Mouse (Mus musculus): ENCODE data around the gene 4930451I11Rik. TPM values are rescaled to one million over a fixed set of nuclear protein-coding genes. Genes with fewer than 3 reads are reported as not detected.

Gene 4930451I11Rik
- polyA plus RNA-seq, 1 experiment from 2014 or later, result not detected

GRCm38 (mm10) chr7:126789141-126789540 lies 42.3 kb downstream of the 4930451I11Rik start:
- H3K27ac ChIP-seq, result no peak overlapping the region
- peaks cover 17% of the 10 kb centered on the region for H3K4me1 ChIP-seq (replicated peaks)
- ATAC-seq (replicated peaks; ENCODE audit: insufficient number of reproducible peaks, insufficient read depth, low FRiP score, low read depth), result no peak
- no peak overlapping the region for H3K4me3 ChIP-seq
- no peak overlapping the region for H3K9ac ChIP-seq
- H3K27me3 ChIP-seq, result no peaks in the 10 kb centered on the region
- WGBS, result 85% methylated on average over 4 of the region's 4 CpGs
- H3K9me3 ChIP-seq (replicated peaks), result no peaks in the 10 kb centered on the region
- H3K36me3 ChIP-seq, result peaks cover 59% of the 10 kb centered on the region
- H3K4me2 ChIP-seq, result no peak overlapping the region

- H3K4me1 ChIP-seq (replicated peaks), result peaks cover 14% of the 10 kb centered on the region
- H3K4me2 ChIP-seq, result no peak overlapping the region
- H3K27me3 ChIP-seq, result no peaks in the 10 kb centered on the region
- no peaks in the 10 kb centered on the region for H3K9me3 ChIP-seq (replicated peaks)
- WGBS, result 88% methylated on average over 14 of the region's 14 CpGs
- no peak for ATAC-seq (replicated peaks; ENCODE audit: insufficient number of reproducible peaks, insufficient read depth, low FRiP score, low read depth)
- H3K9ac ChIP-seq, result no peak overlapping the region
- no peak overlapping the region for H3K27ac ChIP-seq
- H3K36me3 ChIP-seq, result peaks cover 59% of the 10 kb centered on the region
- H3K4me3 ChIP-seq, result no peak overlapping the region
Observed at GRCm38 (mm10) chr7:126786142-126786541, 45.3 kb downstream of the 4930451I11Rik start.

- H3K27ac ChIP-seq, result no peak overlapping the region
- no peak for ATAC-seq (replicated peaks; ENCODE audit: insufficient number of reproducible peaks, insufficient read depth, low FRiP score, low read depth)
- no peak overlapping the region for H3K9ac ChIP-seq
- H3K36me3 ChIP-seq, result peaks cover 57% of the 10 kb centered on the region
- no peaks in the 10 kb centered on the region for H3K27me3 ChIP-seq
- no peaks in the 10 kb centered on the region for H3K9me3 ChIP-seq (replicated peaks)
- peaks cover 15% of the 10 kb centered on the region for H3K4me1 ChIP-seq (replicated peaks)
- no peak overlapping the region for H3K4me2 ChIP-seq
- H3K4me3 ChIP-seq, result no peak overlapping the region
- WGBS, result 58% methylated on average over 4 of the region's 4 CpGs
Observed at GRCm38 (mm10) chr7:126785056-126785455, 46.4 kb downstream of the 4930451I11Rik start.

- no peak overlapping the region for H3K9ac ChIP-seq
- no peak for ATAC-seq (replicated peaks; ENCODE audit: insufficient number of reproducible peaks, insufficient read depth, low FRiP score, low read depth)
- no peak overlapping the region for H3K27ac ChIP-seq
- H3K4me1 ChIP-seq (replicated peaks), result peaks cover 21% of the 10 kb centered on the region
- H3K9me3 ChIP-seq (replicated peaks), result no peaks in the 10 kb centered on the region
- 80% methylated on average over 7 of the region's 7 CpGs for WGBS
- H3K4me2 ChIP-seq, result no peak overlapping the region
- H3K36me3 ChIP-seq, result peaks cover 52% of the 10 kb centered on the region
- no peak overlapping the region for H3K4me3 ChIP-seq
- no peaks in the 10 kb centered on the region for H3K27me3 ChIP-seq
Observed at GRCm38 (mm10) chr7:126784469-126784868, 47.0 kb downstream of the 4930451I11Rik start.

GRCm38 (mm10) chr7:126782693-126783092 lies 48.7 kb downstream of the 4930451I11Rik start:
- H3K36me3 ChIP-seq, result peaks cover 36% of the 10 kb centered on the region
- 78% methylated on average over 13 of the region's 13 CpGs for WGBS

GRCm38 (mm10) chr7:126781661-126782370 lies 49.6 kb downstream of the 4930451I11Rik start:
- Histone ChIP-seq H3K27me3 (no peaks in the 10 kb centered on the region), H3K4me1 (replicated peaks) (peaks cover 35% of the 10 kb centered on the region), H3K4me2 (peak overlapping the region; percentile 91), H3K36me3 (peaks cover 27% of the 10 kb centered on the region), H3K9me3 (replicated peaks) (no peaks in the 10 kb centered on the region), H3K9ac (peak overlapping the region; percentile 58), H3K27ac (no peak overlapping the region), H3K4me3 (peak overlapping the region; percentile 52; the same call in 1 of the 2 replicates)
- ATAC-seq (replicated peaks; ENCODE audit: insufficient number of reproducible peaks, insufficient read depth, low FRiP score, low read depth), result no peak
- 39% methylated on average over 11 of the region's 11 CpGs for WGBS

More at GRCm38 (mm10) chr7:126782693-126783092, 48.7 kb downstream of the 4930451I11Rik start:
- Histone ChIP-seq H3K27ac (no peak overlapping the region), H3K27me3 (no peaks in the 10 kb centered on the region), H3K9me3 (replicated peaks) (no peaks in the 10 kb centered on the region), H3K4me3 (no peak overlapping the region), H3K4me2 (no peak overlapping the region), H3K4me1 (replicated peaks) (peaks cover 26% of the 10 kb centered on the region), H3K9ac (no peak overlapping the region)
- ATAC-seq (replicated peaks; ENCODE audit: insufficient number of reproducible peaks, insufficient read depth, low FRiP score, low read depth), result no peak

GRCm38 (mm10) chr7:126780971-126781635 lies 50.3 kb downstream of the 4930451I11Rik start, which contains the start of gene Tbx6:
TSS of gene Tbx6 (plus strand) at chr7:126781483.
- Histone ChIP-seq H3K9me3 (replicated peaks) (no peaks in the 10 kb centered on the region), H3K36me3 (peaks cover 20% of the 10 kb centered on the region), H3K4me3 (peak within 1 kb of the TSS; percentile 52), H3K9ac (peak within 1 kb of the TSS; percentile 58), H3K4me1 (replicated peaks) (peaks cover 40% of the 10 kb centered on the region), H3K27me3 (no peaks in the 10 kb centered on the region), H3K27ac (peak within 1 kb of the TSS; percentile 38; the same call in 1 of the 2 replicates), H3K4me2 (peak within 1 kb of the TSS; percentile 91)
- 6% methylated on average over 22 of the region's 22 CpGs for WGBS
- ATAC-seq (replicated peaks; ENCODE audit: insufficient number of reproducible peaks, insufficient read depth, low FRiP score, low read depth), result no peak

Other genes with a start within 250 kb of the 4930451I11Rik start
- 0.34 and 0.81 TPM in 2 replicates for gene Apobr, start 246.7 kb downstream of the 4930451I11Rik start, polyA plus RNA-seq (2015; fragmentation: Nextera tagmentation; extraction: Ambion mirVana)
- 17.6 and 20.7 TPM in 2 replicates for gene Cln3, start 245.8 kb downstream of the 4930451I11Rik start, polyA plus RNA-seq (2015; fragmentation: Nextera tagmentation; extraction: Ambion mirVana)
- gene Il27, start 236.7 kb downstream of the 4930451I11Rik start, polyA plus RNA-seq (2015; fragmentation: Nextera tagmentation; extraction: Ambion mirVana), result 0.13 and 0.23 TPM in 2 replicates
- 14.2 and 19.8 TPM in 2 replicates for gene Nupr1, start 200.8 kb downstream of the 4930451I11Rik start, polyA plus RNA-seq (2015; fragmentation: Nextera tagmentation; extraction: Ambion mirVana)
- 21.0 and 33.5 TPM in 2 replicates for gene Sgf29, start 182.3 kb downstream of the 4930451I11Rik start, polyA plus RNA-seq (2015; fragmentation: Nextera tagmentation; extraction: Ambion mirVana)
- 13.0 and 14.2 TPM in 2 replicates for gene Sult1a1, start 155.2 kb downstream of the 4930451I11Rik start, polyA plus RNA-seq (2015; fragmentation: Nextera tagmentation; extraction: Ambion mirVana)
- 87.6 and 98.0 TPM in 2 replicates for gene Bola2, start 136.2 kb downstream of the 4930451I11Rik start, polyA plus RNA-seq (2015; fragmentation: Nextera tagmentation; extraction: Ambion mirVana)
- gene Slx1b, start 135.9 kb downstream of the 4930451I11Rik start, polyA plus RNA-seq (2015; fragmentation: Nextera tagmentation; extraction: Ambion mirVana), result 6.7 and 7.7 TPM in 2 replicates
- gene Coro1a, start 123.9 kb downstream of the 4930451I11Rik start, polyA plus RNA-seq (2015; fragmentation: Nextera tagmentation; extraction: Ambion mirVana), result 13.5 and 71.8 TPM in 2 replicates
- gene Mapk3, start 72.0 kb downstream of the 4930451I11Rik start, polyA plus RNA-seq (2015; fragmentation: Nextera tagmentation; extraction: Ambion mirVana), result 51.0 and 66.8 TPM in 2 replicates
- 1.2 and 1.3 TPM in 2 replicates for gene Gdpd3, start 65.3 kb downstream of the 4930451I11Rik start, polyA plus RNA-seq (2015; fragmentation: Nextera tagmentation; extraction: Ambion mirVana)
- gene Ypel3, start 54.7 kb downstream of the 4930451I11Rik start, polyA plus RNA-seq (2015; fragmentation: Nextera tagmentation; extraction: Ambion mirVana), result 78.1 and 90.5 TPM in 2 replicates
- 0.34 and 0.41 TPM in 2 replicates for gene Tbx6, start 50.2 kb downstream of the 4930451I11Rik start, polyA plus RNA-seq (2015; fragmentation: Nextera tagmentation; extraction: Ambion mirVana)
- gene Ppp4c, start 39.1 kb downstream of the 4930451I11Rik start, polyA plus RNA-seq (2015; fragmentation: Nextera tagmentation; extraction: Ambion mirVana), result 120 and 149 TPM in 2 replicates
- gene Fam57b, start 34.0 kb downstream of the 4930451I11Rik start, polyA plus RNA-seq (2015; fragmentation: Nextera tagmentation; extraction: Ambion mirVana), result 0.69 and 1.3 TPM in 2 replicates
- gene Doc2a, start 15.8 kb upstream of the 4930451I11Rik start, polyA plus RNA-seq (2015; fragmentation: Nextera tagmentation; extraction: Ambion mirVana), result 0.53 TPM in 1 of 2 replicates, not detected in the other
- 14.3 and 24.2 TPM in 2 replicates for gene Hirip3, start 30.3 kb upstream of the 4930451I11Rik start, polyA plus RNA-seq (2015; fragmentation: Nextera tagmentation; extraction: Ambion mirVana)
- gene Ino80e, start 30.7 kb upstream of the 4930451I11Rik start, polyA plus RNA-seq (2015; fragmentation: Nextera tagmentation; extraction: Ambion mirVana), result 50.4 and 56.9 TPM in 2 replicates
- 29.0 and 36.4 TPM in 2 replicates for gene Taok2, start 53.1 kb upstream of the 4930451I11Rik start, polyA plus RNA-seq (2015; fragmentation: Nextera tagmentation; extraction: Ambion mirVana)
- gene Tmem219, start 91.3 kb upstream of the 4930451I11Rik start, polyA plus RNA-seq (2015; fragmentation: Nextera tagmentation; extraction: Ambion mirVana), result 19.2 and 23.0 TPM in 2 replicates
- gene Kctd13, start 97.2 kb upstream of the 4930451I11Rik start, polyA plus RNA-seq (2015; fragmentation: Nextera tagmentation; extraction: Ambion mirVana), result 12.3 and 14.8 TPM in 2 replicates
- 0.08 and 0.20 TPM in 2 replicates for gene Asphd1, start 117.9 kb upstream of the 4930451I11Rik start, polyA plus RNA-seq (2015; fragmentation: Nextera tagmentation; extraction: Ambion mirVana)
- gene Sez6l2, start 118.9 kb upstream of the 4930451I11Rik start, polyA plus RNA-seq (2015; fragmentation: Nextera tagmentation; extraction: Ambion mirVana), result 0.65 and 0.83 TPM in 2 replicates
- 67.4 and 86.6 TPM in 2 replicates for gene Cdipt, start 144.3 kb upstream of the 4930451I11Rik start, polyA plus RNA-seq (2015; fragmentation: Nextera tagmentation; extraction: Ambion mirVana)
- gene Cdiptos, start 144.5 kb upstream of the 4930451I11Rik start, polyA plus RNA-seq (2015; fragmentation: Nextera tagmentation; extraction: Ambion mirVana), result 0.85 and 1.6 TPM in 2 replicates
- 14.5 and 18.1 TPM in 2 replicates for gene Mvp, start 183.0 kb upstream of the 4930451I11Rik start, polyA plus RNA-seq (2015; fragmentation: Nextera tagmentation; extraction: Ambion mirVana)
- gene Pagr1b, start 184.8 kb upstream of the 4930451I11Rik start, polyA plus RNA-seq (2015; fragmentation: Nextera tagmentation; extraction: Ambion mirVana), result 0.74 TPM in 1 of 2 replicates, not detected in the other
- 59.7 and 73.1 TPM in 2 replicates for gene Pagr1a, start 185.7 kb upstream of the 4930451I11Rik start, polyA plus RNA-seq (2015; fragmentation: Nextera tagmentation; extraction: Ambion mirVana)
- gene Gm42742, start 189.5 kb upstream of the 4930451I11Rik start, polyA plus RNA-seq (2015; fragmentation: Nextera tagmentation; extraction: Ambion mirVana), result 15.7 and 16.6 TPM in 2 replicates
- 1.9 and 4.1 TPM in 2 replicates for gene Prrt2, start 189.6 kb upstream of the 4930451I11Rik start, polyA plus RNA-seq (2015; fragmentation: Nextera tagmentation; extraction: Ambion mirVana)
- 35.6 and 53.7 TPM in 2 replicates for gene Maz, start 195.4 kb upstream of the 4930451I11Rik start, polyA plus RNA-seq (2015; fragmentation: Nextera tagmentation; extraction: Ambion mirVana)
- 67.5 and 81.9 TPM in 2 replicates for gene Kif22, start 210.8 kb upstream of the 4930451I11Rik start, polyA plus RNA-seq (2015; fragmentation: Nextera tagmentation; extraction: Ambion mirVana)